Mouse (Mus musculus): ENCODE data around the gene Cdk19.
"Not testable (repeated sequence)": the region's sequence is repeated elsewhere in the genome, so short reads cannot be mapped to it uniquely, and the experiment has no call there.

Cdk19 gene

DNA sequence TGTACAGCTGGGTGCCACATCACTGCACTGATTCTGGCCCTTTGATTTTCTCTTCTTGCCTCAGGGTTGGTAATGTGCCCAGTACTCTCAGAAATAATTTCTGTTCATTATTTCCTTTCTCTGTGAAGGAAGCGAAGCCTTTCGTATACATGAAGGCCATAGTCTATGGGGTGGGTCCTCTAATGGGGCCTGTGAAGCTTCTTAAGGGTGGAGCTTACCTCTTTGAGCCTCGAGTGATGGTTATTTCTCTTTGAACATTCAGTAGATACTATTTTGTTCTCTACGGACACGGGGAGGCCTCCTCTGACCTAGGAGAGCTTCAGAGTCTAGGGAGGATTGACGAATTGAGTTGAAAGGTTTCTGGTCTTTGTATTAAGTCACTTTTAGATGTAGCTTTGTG is 142.9 kb downstream of the Cdk19 start:
- no peak for DNase-seq (ENCODE audit: low spot score)

DNA sequence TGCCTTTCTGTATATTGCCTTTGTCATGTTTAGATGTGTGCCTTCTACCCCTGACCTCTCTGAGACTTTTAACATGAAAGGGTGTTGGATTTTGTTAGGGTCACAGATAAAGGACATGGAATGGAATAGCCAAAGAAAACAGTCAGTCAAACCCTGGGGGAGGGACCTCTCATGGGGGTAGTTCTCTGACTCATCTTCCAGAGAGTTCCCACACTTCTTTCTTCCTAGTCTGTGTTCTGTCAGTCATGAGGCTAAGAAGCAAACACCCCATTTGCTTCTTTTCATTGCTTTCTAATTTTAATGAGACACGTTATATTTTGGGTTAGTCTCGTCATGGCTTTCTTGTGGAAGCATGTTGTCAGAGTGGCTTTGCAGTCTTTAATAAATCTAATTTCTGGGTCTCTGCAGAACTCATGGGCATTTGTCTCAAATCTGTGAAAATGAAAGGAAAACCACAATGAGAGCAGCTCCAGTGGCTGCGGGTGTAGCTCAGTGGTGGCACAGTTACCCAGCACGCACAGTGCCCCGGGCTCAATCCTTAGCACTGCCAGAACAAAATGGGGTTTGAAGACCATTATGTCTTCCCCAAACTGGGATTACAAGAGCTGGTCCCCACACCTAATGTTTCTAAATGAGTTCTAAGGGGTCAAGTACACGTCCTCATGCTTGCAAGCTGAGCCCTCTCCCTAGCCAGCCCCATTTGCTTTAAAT is 149.9 kb downstream of the Cdk19 start:
- no peak for DNase-seq (ENCODE audit: low spot score)

DNA sequence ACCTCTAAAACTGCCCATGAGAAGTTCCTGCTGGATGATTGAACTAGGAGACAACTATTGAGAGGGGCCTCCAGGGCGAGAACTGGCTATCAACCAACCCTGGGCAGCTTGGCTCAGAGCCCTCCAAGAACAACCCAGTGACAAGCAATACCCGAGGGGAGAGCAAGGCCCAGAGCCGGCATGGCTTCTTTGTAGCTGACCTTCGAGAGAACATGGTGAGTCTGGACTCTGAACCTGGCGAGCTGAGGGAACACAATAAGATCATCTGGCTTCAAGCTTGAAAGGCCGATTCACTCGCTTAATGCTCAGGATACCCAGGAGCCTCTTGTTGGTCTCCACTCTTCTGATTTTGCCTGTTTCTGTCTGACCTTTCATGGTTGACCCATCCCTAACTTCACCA is 151.8 kb downstream of the Cdk19 start:
- no peak for DNase-seq (ENCODE audit: low spot score)

DNA sequence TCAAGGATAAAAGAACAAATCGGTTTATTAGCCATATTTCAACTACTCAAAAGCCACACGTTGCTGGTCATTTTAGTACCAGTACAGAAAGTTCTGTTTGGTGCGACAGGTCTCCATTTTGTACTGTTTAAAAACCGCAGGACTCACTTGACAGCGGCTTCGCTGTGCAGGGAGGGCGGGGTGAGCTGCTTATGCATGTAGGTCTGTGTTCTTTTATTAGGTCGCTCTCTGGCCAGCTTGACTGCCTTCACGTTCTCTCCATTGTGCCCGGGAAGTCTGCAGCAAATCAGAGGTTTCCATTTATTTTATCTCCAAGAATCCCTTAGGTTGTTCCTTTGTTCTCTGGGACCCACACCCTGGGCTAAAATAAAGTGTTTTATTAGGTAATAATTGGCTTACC is 152.4 kb downstream of the Cdk19 start:
- no peak for DNase-seq (ENCODE audit: low spot score)

DNA sequence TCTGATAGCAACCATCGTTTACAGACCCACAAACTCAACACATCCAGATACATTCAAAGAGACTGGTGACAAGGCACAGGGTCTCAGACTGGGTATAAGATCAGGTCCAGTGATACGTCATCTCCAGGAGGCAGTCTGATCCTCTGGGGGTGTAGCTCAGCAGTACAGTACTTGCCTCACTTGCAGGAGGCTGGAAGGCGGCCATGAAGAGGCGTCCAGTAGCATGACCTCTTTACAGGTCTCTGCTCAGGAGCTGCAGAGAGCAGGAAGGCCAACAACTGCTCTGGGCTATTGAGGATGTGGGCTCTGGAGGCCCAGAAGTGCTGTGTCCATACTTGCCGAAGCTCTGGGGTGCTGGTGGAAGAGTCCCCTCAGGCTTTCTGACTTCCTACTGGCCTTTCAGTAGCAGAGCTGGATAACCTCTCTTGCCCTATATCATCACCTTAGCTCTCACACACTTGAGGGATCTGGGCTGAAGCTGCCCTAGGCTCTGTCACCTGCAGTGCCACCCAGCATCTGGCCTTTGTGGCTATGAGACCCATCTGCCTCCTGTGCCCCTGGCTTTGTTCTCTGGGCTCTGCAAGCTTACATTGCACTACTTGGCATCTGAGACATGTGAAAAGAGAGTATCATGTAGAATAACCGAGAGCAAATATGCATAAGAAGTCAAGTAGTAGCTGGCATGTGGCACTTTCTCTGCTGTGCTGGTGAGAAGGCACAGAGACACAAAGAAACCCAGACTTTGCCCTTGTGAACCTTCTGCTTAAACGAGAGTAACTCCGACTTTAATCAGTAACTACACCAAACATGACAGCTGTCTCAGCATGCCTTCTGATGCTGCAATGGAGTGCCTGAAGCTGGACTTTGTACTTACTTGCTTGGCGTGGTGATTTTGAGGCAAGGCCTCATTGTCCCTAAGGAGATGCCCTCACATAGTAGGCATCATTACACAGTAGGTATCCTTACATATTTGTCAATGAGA is 155.1 kb downstream of the Cdk19 start:
- no peak for DNase-seq (ENCODE audit: low spot score)

DNA sequence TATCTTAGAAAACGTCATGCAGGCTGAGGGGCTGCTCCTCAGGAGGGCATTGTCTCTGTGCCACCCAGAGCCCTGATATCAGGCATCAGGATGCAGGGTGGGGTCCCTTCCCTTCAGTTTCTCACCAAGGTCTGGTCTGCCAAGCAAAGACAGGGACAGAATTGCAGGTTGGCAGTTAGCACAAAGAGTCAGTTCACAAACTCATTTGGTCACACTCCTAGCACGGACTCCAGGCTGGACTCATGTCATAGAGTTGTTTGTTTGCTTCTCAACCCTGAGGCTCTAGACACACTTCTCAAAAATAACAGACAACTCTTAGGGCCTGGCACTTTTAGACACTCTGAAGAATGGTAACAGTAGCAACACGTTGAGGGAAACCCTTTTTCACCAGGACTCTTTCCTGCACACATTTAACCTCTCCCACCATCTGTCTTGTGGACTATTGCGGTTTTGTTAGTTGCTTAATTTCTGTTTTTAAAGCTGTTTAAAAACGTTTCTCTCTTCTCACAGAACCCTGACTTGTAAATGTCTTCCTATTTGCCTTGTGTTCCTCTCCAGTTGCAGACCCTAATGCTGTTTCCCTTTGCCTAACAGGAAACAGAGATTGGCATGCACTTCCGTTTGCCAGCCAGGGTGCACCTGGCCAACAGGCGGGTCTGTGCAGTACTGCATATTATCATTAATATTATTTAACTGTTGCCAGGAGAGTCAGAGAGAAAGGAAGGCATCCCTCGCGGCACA is 158.1 kb downstream of the Cdk19 start:
- no peak for DNase-seq (ENCODE audit: low spot score)

DNA sequence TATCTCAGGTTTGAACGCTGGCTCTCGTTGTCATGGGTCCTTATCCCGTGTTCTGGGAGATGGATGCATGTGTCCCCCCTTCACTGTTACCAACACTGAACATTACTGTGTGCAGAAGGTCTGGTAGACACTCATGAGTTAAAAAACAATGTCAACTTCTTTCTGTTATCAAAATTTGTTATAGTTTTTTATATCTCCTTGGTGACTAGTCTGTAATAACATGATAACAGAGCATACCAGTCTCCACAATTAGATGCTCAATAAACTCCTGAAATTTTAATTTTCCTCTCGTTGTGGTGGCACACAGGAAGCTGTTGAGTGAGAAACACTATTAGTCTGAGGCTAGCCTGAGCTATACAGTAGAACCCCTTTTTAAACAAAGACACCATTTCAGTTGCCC is 159.1 kb downstream of the Cdk19 start:
- no peak for DNase-seq (ENCODE audit: low spot score)

DNA sequence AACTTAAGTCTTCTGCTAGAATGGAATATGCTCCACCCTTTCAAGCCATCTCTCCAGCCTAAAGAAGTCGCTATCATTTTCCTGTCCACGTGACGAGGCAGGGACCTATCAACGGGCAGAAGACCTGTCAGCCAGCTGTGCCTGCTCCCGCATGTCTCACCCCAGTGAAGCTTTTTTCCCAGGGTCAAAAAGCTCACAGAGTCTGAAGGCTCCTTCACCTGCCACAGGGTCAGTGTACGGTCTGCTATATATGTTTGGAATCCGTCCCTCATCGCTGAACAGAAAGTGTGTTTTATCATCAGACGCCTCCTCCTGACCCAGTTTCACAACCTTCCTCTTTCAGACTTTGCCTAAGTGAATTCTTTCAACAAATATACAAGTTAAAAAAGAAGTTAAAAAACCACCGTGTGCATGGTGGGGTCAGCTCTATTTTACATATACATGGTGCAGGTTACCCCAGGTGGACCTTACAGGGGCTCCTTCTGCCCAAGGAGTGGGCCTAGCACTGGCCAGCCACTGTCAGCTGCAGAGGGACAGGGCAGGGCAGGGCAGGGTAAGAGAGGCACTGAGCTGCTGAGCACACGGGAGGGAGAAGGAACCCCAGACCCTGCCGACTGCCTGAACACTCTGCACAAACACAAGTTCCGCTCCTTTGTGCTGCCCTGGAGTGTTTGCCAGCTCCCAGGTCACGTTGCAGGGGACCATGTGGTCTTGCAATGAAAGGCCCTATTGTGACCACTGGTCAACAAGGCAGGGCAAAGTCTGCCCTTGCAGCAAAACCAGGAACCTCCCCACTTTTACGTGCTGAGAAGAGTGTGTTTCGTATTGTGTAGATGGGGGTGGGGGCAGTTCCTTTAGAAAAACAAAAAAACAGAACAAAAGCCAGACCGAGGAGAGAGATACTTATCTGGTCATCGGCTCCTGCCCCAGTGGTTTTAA is 160.2 kb downstream of the Cdk19 start:
- peak; percentile 86 for DNase-seq (ENCODE audit: low spot score)

DNA sequence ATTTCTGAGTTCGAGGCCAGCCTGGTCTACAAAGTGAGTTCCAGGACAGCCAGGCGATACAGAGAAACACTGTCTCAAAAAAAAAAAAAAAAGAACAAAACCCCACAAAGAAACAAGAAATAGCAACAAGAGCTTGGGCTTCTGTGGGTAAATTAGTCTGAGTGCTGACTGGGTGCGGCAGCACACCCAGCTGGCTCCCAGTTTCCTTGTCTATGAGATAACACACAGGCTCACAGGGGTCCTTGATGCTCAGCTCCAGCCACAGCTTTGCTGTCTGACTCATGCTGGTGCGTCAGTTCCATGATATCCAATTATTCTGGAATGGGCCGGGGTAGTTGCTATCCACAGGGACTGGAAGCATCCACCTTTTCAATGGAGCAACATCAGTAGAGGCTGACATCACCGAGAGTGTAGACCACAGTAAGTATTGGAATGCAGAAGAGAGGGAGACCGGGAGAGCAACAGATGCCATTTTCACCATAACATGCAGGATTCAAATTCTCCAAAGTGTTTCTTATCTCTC is 161.4 kb downstream of the Cdk19 start:
- DNase-seq (ENCODE audit: low spot score), result no peak

DNA sequence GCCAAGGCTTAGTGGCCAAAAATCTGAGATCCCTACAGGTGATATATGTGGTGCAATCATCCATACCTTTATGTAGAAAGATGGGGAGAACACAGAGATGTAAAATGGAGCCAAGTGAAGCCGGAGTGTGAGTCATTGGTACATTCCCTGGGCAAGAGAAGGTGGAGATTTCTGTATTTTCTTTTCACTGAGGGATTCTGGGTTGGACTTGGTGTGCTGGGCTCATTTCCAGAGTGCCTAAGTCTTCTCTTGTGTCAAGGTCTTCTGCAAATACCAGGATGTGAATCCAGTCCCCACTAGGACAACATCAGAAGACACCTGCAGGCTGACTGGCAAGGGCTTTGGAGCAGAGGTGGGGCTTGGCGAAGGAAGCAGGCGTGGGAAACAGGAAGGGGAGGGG is 163.4 kb downstream of the Cdk19 start:
- DNase-seq (ENCODE audit: low spot score), result no peak

DNA sequence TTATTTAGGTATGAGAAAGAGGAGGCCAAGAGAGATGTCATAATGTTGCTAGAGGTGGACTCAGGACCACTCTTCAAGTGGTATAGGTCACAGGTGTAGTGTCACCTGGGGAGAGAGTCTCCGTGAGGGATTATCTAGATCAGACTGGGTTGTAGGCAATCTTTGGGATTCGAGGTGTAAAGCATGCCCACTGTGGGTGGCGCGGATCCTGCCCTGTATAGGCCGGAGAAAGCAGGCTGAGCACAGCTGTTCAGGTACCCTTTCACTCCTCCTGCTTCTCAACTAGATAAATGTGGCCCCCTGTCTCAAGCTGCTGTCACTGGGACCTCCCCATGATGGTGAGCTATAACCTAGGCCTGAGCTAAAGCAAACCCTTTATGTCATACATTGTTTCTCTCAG is 171.0 kb downstream of the Cdk19 start:
- DNase-seq (ENCODE audit: low spot score), result no peak

DNA sequence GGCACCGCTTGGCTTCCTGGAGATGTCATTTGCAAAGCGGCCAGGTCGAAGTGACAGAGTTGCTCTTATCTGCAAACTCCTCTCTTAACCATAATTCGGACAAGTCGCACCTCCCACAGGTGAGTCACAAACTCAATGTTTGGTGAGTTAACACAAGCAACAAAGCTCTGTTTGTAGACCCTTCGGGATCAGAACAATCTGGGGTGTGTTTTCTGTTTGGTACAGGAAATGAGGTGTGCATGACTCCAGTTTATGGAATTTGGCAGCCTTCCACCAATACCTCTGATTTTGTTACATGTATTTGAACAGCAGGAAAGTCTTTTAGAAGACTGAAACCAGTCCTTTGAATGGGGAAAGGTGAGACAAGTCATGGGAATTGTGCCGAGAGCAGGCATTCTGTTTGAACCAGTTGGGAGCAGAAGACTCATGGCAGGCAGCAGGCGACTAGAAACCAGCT is 171.9 kb downstream of the Cdk19 start:
- DNase-seq (ENCODE audit: low spot score), result no peak

DNA sequence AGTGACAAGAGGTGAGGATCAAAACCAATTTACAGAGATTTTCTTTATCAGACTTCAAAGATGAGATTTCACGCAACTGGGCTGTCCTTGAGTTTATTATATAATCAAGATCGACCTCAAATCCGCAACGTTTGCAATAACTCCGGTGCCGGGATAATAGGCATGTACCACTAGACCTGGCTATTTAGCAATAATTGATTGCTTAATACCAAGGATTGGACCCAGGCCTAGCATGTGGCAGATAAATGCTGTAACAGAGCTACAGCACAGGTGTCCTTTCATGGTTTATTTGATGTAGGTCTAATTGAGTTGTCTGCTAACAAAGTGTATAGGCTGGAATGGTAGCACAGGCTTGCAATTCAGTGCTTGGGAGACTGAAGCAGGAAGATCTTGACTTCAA is 172.8 kb downstream of the Cdk19 start:
- DNase-seq (ENCODE audit: low spot score), result no peak

DNA sequence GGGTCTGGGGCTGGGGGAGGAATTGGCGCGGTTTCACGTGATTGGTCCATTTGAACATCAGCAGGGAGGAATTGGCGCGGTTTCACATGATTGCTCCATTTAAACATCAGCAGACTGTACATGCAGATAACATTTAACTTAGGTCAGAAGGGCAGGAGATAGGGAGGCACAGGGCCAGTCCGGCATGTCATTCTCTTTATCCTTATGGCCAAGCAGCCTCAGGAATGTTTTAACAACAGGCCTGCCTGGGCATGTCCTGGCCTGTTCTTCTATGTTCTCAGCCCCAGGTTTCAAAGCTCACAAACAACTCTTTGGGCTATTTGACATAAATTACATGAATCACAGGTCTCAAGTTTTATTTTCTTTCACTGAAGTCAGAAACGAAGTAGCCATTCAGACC is 173.6 kb downstream of the Cdk19 start:
- DNase-seq (ENCODE audit: low spot score), result not testable (repeated sequence)

DNA sequence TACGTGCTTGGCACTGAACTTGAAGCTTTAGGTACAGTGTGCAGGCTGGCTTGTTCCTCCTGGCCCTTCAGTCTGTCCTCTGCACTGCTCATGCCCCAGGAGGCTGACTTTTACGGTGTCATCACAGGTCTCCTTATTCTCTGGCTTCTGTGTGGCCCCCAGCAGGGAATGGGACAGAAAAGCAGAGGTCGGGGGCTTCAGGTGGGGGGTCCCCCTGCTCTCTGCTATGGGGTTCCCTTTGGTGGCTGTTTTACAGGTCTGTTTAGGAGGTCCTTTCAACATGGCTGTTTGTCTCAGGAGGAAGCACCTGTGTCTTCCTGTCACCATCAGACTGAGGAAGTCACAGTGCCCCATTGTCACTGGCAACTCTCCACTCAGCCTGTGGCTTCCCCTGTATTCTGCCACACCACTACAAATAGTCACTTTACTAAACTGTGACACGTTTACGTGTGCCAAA is 175.9 kb downstream of the Cdk19 start:
- no peak for DNase-seq (ENCODE audit: low spot score)

DNA sequence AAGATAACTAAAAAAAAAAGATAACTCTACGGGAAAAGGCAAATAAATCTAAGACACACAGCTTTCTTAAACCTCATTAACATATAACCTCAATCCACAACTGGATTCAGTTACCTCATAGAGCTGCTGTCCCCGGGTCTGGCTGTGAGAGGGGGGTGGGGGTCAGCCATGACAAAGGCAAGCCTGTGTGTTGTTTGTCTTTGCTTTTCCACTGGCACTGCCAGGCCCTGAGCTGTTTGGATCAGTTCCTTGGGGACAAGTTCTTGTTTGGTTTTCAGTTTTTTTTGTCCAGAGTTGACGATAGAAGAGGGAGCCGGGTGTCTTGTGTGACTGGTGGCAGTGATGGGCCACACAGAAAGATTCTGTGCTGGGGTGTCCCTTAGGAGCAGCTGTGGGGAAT is 177.1 kb downstream of the Cdk19 start:
- DNase-seq (ENCODE audit: low spot score), result peak; percentile 76

DNA sequence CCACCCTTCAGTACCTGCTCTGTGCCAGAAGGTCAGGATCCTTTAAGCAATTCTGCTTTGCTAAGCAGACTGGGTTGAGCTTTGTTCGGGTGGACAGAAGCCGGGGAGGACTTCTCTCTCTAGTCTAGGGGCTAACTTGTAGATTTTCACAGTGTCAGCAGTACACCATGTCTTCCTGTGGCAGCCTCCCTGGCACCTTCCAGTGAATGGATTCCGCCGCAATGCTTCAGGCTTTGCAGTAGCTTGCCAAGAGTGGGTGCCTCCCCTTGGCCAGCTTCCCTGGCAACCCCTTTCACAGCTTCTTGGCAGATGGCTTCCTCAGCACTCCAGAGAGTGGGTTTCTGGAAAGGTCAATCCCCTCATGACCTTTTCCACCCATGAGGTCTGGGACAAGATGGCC is 180.2 kb downstream of the Cdk19 start:
- DNase-seq (ENCODE audit: low spot score), result no peak

DNA sequence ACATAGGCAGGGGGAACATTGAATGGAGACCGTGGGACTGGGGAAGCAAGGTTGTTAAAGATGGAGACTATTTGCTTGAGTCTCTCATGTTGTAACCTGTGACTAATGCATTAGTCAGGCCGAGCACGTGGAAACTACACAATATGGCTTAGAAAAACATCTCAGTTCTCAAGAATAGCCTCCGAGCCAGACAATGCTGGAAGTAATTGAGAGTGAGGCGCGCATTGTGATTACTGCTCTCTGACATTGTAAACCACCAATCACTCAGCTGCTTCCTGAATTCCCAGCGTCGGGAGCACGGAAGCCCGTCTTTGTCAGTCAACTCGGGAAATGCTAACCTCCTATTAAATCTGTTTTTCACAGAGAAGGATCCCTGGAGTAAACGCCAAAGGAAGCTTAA is 182.2 kb downstream of the Cdk19 start:
- no peak for DNase-seq (ENCODE audit: low spot score)

DNA sequence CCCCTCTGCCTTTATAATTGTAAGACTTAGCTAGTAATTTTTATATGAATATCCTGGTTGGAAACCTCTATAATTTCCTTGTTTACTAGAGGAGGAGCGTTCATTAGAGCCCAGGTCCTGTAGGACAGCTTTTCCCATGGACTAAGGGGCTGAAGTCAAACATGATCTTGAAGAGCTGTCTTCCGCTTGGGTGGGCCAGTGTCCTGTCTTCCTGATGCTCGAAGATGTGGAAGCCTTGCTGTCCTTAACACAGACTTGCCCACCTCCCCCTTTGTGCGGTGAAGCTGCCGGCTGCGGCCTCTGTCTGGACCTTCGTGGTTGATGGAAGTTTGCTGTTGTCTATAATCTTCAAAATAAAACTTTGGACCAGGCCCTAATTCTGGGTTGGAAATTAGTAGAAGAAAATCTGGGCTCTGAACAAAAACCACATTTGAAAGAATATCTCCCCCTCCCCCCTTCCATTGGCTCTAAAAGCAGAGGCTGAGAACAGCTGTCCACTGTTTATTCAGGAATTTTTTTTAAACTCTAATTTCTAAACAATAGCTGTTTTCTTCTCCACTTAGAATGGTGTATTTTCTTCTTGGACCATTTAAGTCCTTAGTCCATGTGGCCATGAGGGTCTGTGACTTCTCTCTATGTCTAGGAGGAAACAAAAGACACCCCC is 184.1 kb downstream of the Cdk19 start:
- no peak for DNase-seq (ENCODE audit: low spot score)

DNA sequence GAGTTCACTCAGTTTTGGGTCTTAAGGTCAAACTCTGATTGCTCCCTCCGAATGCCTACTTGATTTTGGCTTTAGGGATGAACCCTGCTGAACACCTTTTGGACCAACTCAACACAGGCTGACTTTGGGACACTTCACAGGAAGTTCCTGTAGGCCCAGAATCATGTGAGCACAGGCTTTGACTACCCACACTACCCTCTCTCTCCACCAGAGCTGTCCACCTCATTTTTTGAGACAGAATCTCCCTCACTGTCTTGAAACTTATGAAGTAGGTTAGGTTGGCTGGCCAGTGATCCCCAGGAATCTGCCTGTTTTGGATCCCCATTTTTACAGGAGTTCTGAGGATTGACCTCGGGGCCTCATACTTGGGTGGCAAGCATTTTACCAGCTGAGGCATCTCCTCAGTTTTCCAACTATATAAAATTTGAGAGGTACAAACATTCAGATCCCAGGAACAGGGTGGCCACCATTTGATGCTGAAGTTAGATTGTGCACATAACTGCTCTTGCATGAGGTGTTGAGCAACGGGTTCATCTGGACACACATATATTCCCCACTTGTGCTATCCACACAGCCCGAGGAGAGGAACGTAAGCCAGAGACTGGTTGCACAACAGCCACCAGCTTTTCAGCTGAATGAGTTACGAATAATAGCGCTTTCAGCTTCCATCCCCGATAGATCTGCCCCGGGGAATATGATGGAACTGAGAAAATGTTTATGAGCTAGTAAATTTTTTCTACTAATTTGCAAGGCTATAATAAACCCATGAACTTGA is 184.9 kb downstream of the Cdk19 start:
- DNase-seq (ENCODE audit: low spot score), result no peak

Data from layer of hippocampus, adult 11-12 months (tissue).